Mouse (Mus musculus) lung, adult 18-20 months (tissue): ENCODE data around the gene Gmip.

Source experiments
- DNase-seq, 2 experiments: peaks; one replicate each; pipeline ENCODE4 v3.0.0; 2022; ENCODE audit warnings: mixed read lengths in 2 of 2

Gene Gmip

DNA sequence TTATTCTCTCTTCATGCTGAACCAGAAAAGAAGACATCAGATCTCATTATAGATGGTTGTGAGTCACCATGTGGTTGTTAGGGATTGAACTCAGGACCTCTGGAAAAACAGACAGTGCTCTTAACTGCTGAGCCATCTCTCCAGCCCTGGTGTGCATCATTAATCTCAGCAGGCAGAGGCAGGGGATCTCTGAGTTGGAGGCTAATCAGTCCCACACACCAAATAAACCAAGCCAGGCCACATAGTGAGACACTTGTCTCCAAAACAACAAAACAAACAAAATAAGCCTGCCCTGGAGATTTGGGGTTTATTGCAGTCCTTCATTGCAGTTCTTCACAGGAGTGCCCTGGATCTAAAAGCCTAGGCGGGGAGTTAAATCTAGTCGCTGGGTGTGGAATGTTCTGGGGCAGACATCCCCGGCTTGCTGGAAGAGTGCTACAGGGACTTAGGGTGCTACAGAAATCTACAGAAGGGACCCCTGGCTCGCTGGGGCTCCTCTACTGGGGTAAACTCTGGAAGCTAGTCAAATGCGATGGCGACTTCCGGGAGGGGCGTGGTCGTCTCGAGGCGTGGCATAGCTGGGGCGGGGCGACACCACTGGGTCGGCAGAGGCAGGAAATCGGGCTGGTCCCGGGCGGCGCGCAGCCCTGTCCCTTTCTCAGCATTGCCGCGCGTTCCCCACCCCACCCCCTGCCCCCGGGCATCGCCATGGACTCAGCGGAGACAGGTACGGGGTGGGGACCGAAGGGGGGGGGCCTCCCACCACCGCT lies at the start of gene Gmip:
Gmip (plus strand) TSS at position 586 of the 770 bp plus-strand sequence.
- peak; percentile 86 to 87 for DNase-seq

GRCm38 (mm10) chr8:69761814-69762445 lies 46.5 kb upstream of the Gmip start:
- no peak for DNase-seq

DNA sequence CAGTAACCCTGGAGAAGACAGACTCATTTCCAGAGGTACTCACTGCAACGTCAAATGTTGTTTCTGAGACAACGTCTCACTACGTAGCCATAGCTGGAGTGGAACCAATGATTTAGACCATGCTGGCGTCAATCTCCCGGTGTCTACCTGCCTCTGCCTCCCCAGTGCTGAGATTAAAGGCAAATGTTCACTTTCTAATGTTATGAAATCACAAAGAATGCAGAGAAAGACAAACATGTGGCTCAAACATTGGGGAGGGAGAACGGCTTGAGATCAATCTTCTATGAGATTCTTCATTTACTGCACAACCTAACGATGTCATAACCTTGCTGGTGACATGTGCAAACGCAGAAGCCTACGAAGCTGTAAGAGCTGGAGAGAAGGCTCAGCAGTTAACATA lies 37.3 kb upstream of the Gmip start:
- no peak for DNase-seq

DNA sequence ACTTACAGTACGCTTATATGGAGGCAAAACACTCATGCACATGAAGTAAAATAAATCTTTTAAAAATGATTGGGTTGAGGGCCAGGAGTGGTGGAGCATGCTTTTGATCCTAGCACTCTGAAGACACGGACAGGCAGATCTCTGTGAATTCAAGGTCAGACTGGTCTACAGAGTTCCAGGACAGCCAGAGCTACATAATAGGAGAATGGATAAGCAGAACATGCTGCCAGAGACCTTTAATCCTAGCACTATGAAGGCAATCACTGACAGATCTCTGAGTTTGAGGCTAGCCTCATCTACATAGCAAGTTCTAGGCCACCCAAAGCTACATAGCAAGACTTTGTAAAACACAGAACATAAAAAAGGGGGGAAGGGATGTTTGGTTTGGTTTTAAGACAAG lies 36.4 kb upstream of the Gmip start:
- no peak for DNase-seq

GRCm38 (mm10) chr8:69774503-69775148 lies 33.9 kb upstream of the Gmip start, which contains the start of gene Gm20422:
Gm20422 (minus strand) TSS chr8:69774886.
- peak; percentile 93 to 95 for DNase-seq

DNA sequence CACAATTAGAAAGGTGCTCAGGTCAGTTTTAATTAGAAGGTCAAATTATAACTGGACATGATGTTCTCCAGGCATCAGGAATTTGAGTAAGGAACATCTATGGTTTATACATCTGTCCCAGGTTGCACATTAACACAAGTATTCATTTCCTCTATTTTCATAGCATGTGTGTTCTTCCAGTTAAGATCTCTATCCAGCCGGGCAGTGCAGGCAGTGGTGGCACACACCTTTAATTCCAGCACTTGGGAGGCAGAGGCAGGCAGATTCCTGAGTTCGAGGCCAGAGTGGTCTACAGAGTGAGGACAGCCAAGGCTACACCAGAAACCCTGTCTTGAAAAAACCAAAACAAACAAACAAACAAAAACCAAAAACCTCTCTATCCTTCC lies 33.3 kb upstream of the Gmip start:
- DNase-seq = no peak

- DNase-seq = no peak
These were observed 31.4 kb upstream of the Gmip start for GRCm38 (mm10) chr8:69777111-69777510.

- DNase-seq = no peak
These were observed 19.4 kb upstream of the Gmip start for GRCm38 (mm10) chr8:69789105-69789504.

- no peak for DNase-seq
These were observed 18.7 kb upstream of the Gmip start for GRCm38 (mm10) chr8:69789731-69790130.

DNA sequence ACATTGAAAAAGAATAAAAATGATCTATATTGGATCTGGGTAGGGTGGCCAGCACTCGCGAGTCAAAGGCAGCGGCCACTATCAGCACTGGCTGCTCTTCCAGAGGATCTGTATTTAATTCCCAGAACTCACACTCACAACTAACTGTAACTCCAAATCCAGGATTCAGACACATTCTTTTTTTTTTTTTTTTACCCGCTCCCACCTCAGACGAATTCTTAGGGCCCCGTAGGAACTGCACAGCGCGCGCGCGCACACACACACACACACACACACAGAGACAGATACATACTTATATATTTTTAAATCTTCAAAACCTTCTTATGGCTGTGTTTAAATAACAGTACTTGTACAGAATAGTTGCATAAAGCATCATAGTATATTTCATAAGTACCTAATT lies 18.1 kb upstream of the Gmip start:
- no peak for DNase-seq

DNA sequence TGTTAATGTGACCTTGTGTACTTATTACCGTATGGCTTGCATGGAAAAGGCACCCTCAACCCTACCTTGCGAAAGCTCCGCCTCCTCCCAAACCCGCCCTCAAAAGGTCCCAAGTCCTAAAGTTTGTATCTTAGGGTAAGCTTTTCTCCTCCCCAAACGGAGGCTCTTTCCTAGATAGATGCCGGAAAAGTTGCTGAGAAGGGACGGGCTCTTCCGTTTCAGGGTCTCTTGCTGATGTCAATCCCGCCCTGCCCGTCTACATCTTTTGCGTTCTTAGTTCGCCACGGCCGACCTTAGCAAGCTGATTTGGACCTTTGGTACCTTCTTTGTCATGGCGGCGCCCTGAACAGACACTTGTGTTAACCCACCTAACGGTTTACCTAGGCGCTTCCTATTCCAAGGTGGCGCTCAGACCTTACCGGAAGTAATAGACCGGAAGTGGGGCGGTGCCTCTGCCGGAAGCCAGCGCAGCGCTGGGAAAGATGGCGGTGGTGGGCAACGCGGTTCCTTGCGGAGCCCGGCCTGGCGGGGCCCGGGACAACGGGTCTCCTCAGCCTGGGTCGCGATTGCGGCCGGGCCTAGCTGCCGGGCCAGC lies 17.6 kb upstream of the Gmip start, which contains the start of the genes Atp13a1 and Zfp866:
Atp13a1 (plus strand) TSS at position 391 of the 595 bp plus-strand sequence.
Zfp866 (minus strand) TSS at position 406 of the 595 bp plus-strand sequence.
- peak; percentile 89 to 91 for DNase-seq

- DNase-seq = peak in 1 of 2 experiments; percentile 20
These were observed 16.9 kb upstream of the Gmip start for GRCm38 (mm10) chr8:69791415-69792068.

GRCm38 (mm10) chr8:69793666-69794065 lies 14.8 kb upstream of the Gmip start:
- DNase-seq = no peak

GRCm38 (mm10) chr8:69794096-69794495 lies 14.4 kb upstream of the Gmip start:
- no peak for DNase-seq

DNA sequence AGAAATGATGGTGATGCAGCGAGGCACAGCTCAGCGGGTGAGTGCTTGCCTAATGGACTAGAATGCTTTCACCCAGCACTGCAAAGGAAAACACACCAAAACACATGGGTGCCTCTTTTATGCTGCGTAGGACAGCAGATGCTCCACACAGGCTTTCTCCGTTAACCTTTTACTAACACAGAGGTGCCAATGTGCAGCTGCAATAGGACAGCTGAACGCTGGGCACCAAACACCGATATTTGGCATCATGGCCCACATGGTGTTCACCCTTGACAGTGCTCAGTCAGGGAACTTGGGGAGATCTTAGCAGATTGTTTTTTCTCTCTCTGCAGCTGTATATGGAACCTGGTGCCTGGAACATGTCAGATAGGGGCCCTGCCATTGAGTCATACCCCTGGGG lies 13.6 kb upstream of the Gmip start:
- DNase-seq = peak in 1 of 2 experiments; percentile 1

DNA sequence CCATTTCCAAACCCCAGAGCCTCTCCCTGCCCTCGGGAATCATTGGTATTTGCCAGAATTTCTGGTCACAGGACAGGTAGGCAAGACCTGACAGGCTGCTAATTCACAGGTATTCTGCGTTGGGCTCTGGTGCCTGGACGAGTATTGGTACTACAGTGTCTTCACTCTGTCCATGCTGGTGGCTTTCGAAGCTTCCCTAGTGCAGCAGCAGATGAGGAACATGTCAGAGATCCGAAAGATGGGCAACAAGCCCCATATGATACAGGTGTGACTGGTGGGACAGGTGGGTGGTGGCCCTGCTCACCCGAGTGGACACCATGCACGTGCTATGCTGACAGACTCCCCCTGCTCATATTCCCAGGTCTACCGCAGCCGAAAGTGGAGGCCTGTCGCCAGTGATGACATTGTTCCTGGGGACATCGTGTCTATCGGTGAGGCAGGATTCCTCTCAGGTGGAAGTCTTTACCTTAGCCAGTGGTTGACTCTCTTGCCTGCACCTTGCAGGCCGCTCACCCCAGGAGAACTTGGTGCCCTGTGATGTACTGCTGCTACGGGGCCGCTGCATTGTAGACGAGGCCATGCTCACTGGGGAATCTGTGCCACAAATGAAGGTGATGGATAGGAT lies 11.6 kb upstream of the Gmip start:
- DNase-seq = peak in 1 of 2 experiments; percentile 2

DNA sequence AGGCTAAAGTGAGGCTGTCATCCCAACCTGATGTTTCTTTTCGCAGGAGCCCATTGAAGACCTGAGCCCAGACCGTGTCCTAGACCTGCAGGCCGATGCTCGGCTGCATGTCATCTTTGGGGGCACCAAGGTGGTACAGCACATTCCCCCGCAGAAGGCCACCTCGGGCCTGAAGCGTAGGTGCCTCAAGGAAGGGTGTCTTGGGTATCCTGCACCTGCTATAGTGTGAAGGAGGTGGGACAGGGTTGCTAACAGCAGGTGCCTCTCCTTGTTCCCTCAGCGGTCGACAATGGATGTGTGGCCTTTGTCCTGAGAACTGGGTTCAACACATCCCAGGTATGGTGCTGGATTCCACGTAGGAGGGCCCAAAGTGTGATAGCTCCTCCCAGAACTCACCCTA lies 10.8 kb upstream of the Gmip start:
- peak in 1 of 2 experiments; percentile 1 for DNase-seq

- peak in 1 of 2 experiments; percentile 1 for DNase-seq
These were observed 9.2 kb upstream of the Gmip start for GRCm38 (mm10) chr8:69799261-69799660.

DNA sequence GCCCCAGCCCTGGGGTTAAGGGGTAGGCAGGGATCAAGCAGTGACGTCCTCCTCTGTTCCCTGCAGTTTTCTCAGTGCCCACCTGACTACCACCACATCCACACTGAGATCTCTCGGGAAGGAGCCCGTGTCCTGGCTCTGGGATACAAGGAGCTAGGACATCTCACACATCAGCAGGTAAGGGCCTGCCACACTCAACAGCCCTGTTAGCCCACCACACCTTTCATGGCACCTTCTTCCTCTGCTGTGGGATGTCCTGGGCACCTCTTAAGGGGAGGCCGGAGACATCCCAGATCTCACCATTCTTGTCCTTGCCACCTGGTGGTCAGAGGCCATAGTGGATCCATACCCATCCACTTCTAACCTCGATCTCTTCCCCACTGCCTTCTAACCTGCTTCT lies 8.5 kb upstream of the Gmip start:
- peak in 1 of 2 experiments; percentile 2 for DNase-seq

- DNase-seq = peak in 1 of 2 experiments; percentile 1
These were observed 6.7 kb upstream of the Gmip start for GRCm38 (mm10) chr8:69801796-69802195.

DNA sequence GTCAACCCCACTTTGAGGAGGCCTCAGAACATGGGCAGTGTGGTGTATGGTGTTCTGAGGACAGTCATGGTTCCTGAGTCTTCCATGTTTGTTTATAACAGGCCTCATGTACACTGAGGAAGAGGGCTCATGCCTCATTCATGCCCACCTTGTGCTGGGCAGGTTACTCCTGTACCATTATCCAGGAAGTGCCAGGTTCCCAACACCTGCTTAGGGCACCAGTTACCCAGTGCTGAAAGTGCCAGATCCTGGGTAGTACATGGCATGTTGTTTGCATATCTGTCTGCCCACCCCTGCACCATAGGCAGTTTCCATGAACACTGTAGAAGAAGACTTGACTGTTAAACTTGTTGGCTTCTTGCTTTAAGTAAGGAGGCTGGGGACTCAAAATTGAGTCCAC lies 6.3 kb upstream of the Gmip start:
- DNase-seq = peak in 1 of 2 experiments; percentile 0

DNA sequence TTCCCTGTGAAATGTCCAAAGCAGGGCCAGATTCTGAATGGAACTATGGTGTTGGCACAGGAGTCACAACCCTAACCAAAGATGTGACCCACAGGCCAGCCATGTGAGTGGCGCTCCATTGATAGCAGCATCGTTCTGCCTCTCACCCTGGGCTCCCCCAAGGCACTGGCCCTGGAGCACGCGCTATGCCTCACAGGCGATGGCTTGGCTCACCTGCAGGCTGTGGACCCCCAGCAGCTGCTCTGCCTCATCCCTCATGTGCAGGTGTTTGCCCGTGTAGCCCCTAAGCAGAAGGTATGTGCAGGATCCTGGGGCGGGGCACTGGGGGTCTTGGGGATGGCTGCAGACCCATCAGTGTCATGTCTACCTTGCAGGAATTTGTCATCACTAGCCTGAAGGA lies 5.1 kb upstream of the Gmip start:
- peak in 1 of 2 experiments; percentile 2 for DNase-seq
